Mouse (Mus musculus) cerebellum, adult (tissue): ENCODE data around the gene Wdr18.
"Not testable (repeated sequence)": the region's sequence is repeated elsewhere in the genome, so short reads cannot be mapped to it uniquely, and the experiment has no call there.

Experiments used
- ATAC-seq: cut with Nextera tagmentation; 2 replicates; pipeline ENCODE4 v1.9.2; 2017; ENCODE audit warnings: mild to moderate bottlenecking, moderate library complexity, mixed read lengths; ENCODE audit not compliant: insufficient number of reproducible peaks, low FRiP score, low TSS enrichment

Gene Wdr18

DNA sequence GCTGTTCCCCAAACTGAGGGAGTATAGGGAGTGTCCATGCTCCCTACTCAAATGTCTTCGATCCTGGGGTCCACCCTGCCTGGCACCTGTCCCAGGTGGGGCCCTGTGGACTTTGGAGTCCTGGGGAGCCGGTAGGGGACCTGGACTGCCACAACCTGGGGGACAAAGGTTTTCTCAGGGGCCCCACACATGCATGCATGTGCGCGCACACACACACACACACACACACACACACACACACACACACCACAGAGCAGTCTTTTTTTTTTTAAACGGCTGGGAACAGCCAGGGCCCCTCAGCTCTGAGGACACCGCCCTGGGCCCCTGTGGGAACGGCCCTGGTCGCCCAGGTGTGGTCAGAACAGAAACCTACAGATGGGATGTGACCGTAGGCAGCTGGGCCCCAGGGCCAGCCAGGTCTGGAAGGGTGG, 16.5 kb upstream of the Wdr18 start:
- no peak for ATAC-seq

DNA sequence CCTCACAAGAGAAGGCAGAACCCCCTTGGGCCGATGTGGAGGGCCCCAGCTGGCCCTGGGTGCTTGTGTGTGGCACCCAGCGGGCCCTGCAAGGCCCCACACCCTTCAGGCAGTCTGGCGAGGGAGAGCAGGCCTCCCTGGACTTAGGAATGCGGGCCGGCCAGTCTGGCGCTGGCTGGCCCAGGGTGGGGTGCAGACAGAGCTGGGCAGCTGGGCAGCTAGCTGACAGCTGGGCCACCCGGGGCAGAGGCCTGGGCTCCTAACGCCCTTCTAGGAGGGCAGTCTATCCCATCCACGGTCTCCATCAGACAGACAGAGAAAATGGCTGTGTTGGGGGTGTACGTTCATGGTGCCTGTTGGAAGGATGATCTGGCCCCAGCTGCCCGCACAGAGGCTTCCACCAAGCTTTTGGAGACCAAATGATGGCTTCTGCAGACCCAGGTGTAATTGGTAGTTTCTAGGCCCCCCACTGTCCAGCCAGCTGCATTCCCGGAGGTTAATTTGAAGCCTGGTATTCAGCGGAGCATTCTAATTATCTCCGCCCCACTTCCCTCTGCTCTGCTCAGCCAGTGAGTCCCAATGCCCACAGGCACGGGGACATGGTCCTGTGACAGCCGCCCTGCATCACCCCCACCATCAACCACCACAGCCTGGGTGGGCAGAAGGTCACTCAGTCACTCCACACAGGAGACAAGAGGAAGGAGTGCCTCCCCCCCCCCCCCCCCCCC, 14.3 kb upstream of the Wdr18 start:
- no peak for ATAC-seq

DNA sequence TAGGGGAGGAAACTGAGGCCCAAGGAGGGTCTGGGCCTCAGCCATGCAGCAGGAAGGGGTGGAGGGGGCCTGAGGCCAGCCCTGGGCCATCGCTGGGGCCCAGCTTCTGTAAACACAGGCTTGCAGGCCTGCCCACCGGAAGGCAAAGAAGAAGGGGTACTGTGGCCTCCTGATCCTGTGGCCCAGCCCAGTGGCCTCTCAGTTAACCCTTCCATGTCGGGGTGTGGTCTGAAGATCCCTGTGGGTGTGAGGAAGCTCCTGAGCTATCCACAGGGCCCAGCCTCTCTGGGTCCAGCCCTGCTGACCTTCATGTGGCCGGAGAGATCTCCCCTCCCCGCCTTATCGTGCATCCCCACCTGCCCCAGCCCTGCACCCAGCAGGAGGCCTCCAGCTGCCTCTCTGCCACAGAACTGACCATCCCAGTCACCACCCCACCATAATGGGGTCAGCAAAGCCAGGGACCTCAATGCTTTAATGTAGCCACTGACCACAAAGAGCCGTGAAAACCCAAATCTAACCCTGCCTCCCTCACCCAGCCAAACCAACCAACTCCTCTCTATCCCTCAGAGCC, 13.1 kb upstream of the Wdr18 start:
- ATAC-seq, result no peak

- no peak for ATAC-seq
Measured at GRCm38 (mm10) chr10:79947502-79947901, 12.4 kb upstream of the Wdr18 start.

DNA sequence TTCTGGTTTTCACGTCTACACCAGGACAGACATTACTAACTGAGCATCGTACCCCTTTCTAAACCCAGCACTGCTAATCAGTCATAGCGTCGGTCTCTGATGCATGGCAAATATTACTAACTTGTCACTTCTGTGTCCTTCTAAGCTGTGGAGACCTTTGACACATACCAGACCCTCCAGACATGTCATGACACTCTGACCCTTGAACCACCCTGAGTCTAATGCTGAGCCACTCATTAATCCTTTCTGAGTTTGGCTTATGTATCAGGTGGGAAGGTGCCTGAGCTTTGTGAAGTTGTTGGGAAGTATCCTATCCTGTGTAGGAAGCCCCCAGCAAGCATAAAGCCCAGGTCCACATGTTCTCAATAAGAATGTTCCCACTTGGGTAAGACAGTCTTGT, 10.1 kb upstream of the Wdr18 start:
- no peak for ATAC-seq

- no peak for ATAC-seq
Measured at GRCm38 (mm10) chr10:79950661-79951060, 9.3 kb upstream of the Wdr18 start.

DNA sequence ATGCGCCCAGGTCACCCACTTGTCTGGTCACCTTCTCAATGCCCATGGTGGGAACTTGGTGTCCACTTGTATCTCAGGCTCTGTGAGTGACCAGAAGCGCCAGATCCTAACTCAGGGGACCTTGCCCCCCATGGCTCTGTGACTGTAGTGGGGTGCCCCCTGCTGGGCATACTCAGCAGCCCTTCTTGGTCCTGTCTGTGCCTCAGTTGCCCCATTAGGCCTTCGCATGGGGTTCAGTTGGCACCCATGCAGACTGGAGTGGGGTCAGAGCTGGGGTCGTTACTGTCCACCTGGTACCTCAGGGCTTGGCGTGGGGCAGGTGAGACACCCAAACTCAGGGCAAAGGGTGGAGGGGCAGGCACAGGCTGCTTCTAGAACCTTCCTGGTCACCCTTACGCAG, 6.0 kb upstream of the Wdr18 start:
- ATAC-seq, result no peak

GRCm38 (mm10) chr10:79955691-79956090, 4.3 kb upstream of the Wdr18 start:
- no peak for ATAC-seq

- ATAC-seq, result no peak
Measured at GRCm38 (mm10) chr10:79956643-79957154, 3.3 kb upstream of the Wdr18 start.

GRCm38 (mm10) chr10:79958140-79958816, 1.7 kb upstream of the Wdr18 start:
- ATAC-seq, result no peak

DNA sequence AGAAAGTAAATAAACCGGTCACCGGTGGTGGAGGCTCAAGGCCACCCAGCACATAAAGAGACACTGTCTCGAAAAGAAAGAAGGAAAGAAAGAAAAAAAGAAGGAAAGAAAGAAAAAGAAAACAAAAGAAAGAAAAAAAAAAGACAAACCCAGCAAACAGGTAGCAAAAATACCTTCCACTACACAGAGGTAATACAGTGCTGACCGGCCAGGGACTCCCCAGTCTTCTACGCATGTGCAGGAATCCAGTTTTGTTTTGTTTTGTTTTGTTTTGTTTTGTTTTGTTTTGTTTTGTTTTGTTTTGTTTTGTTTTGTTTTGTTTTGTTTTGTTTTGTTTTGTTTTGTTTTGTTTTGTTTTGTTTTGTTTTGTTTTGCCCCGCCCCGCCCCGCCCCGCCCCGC, 540 bp upstream of the Wdr18 start:
- not testable (repeated sequence) for ATAC-seq

- ATAC-seq, result no peak
Measured at GRCm38 (mm10) chr10:79960671-79961294, 831 bp downstream of the Wdr18 start.

DNA sequence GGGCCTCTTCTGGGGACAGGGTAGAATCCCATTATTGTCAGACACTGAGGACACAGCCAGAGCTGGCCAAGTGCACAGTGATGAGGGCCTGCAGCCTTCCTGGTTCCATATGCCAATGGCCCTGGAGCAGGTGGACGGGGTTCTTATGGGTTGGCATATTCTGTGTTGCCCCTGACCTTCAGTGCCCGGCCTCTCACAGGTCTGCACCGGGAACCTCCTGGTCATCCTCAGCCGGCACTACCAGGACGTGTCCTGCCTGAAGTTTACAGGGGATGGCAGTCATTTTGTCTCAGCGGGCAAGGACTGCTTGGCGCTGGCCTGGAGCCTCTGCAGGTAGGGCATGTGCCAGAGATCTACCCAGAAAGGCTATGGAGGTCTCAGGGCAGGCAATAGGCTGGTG, 4.8 kb downstream of the Wdr18 start:
- ATAC-seq, result no peak

DNA sequence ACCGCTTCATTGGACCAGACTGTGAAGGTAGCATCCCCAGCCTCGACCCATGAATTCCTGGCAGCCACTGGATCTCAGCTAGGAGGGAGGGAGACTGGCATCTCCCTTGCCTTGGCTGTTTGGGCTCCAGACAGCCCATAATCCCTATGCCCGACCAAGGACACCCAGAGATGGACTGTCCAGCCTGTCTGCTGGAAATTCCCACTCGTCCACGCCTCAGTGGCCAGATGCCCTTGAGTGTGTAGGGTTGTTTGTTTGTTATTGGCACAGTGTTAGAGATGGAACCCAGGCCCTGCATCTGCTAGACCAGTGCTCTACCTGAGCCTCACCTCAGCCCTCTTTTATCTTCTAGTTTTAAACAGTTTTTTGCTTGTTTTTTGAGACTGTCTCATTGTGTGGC, 5.4 kb downstream of the Wdr18 start:
- ATAC-seq, result no peak

GRCm38 (mm10) chr10:79966886-79967400, 7.0 kb downstream of the Wdr18 start:
- 0 out of 2 replicates have a peak, but pooled peaks have one; percentile 21 for ATAC-seq

DNA sequence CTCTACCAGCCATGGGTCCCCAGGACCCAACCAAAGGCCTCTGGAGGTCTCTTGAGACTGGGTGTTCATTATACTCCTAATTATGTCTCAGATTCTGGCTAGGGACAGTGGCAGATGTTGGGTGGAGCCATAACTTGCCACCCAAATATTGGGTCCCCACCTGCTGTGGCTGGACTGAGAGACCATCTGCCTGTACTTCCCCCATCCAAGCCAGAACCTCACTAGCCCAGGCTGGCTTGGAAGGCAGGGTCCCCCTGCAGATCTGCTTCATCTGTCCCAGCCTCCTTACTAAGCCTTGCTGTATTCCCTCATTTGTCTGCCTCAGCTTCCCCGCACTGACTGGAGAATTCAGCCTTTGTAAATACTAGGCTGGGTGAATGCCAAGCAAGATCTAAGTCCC, 8.2 kb downstream of the Wdr18 start:
- ATAC-seq, result no peak

- no peak for ATAC-seq
Measured at GRCm38 (mm10) chr10:79969124-79969568, 9.2 kb downstream of the Wdr18 start.

GRCm38 (mm10) chr10:79970415-79971182, 10.6 kb downstream of the Wdr18 start, which contains the start of gene Grin3b:
Gene Grin3b (plus strand): TSS chr10:79970715.
- no peak for ATAC-seq

- ATAC-seq, result no peak
Measured at GRCm38 (mm10) chr10:79971183-79971497, 11.2 kb downstream of the Wdr18 start.

DNA sequence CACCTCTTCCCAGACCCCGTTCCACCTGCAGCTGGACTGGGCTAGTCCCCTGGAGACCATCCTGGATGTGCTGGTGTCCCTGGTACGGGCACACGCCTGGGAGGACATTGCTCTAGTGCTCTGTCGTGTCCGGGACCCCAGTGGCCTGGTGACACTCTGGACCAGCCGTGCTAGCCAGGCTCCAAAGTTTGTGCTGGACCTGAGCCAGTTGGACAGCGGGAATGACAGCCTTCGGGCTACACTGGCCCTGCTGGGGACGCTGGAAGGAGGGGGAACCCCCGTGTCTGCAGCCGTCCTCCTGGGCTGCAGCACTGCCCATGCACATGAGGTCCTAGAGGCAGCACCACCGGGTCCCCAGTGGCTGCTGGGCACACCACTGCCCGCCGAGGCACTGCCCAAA, 12.9 kb downstream of the Wdr18 start:
- ATAC-seq, result no peak
